Mouse (Mus musculus) erythroblast, adult 5-6 weeks (primary cell): ENCODE results near the gene Serinc4. TPM values are rescaled to one million over a fixed set of nuclear protein-coding genes. Genes with fewer than 3 reads are reported as not detected.

ENCODE experiments used
- ATAC-seq: replicated peaks from 2 replicates; pipeline ENCODE4 v1.8.0; 2016; ENCODE audit warnings: moderate number of reproducible peaks, mild to moderate bottlenecking, moderate TSS enrichment, inconsistent platforms; ENCODE audit not compliant: poor library complexity, low FRiP score, severe bottlenecking
- total RNA-seq, 2 experiments: library from RNA; stranded (forward) in 1 of 2; stranded (reverse) in 1 of 2; fragments of 150-400 nt in 1 of 2; fragments of 200-764, 138-1000 nt in 1 of 2; gene quantifications; 2 replicates each; pipeline versions ENCODE4 v1.2.3 to v1.2.4; 2015 to 2017; ENCODE audit warnings: low replicate concordance in 2 of 2

Serinc4 gene
- total RNA-seq, 2 experiments from 2014 or later: 0.68 TPM; not detected in 1

DNA sequence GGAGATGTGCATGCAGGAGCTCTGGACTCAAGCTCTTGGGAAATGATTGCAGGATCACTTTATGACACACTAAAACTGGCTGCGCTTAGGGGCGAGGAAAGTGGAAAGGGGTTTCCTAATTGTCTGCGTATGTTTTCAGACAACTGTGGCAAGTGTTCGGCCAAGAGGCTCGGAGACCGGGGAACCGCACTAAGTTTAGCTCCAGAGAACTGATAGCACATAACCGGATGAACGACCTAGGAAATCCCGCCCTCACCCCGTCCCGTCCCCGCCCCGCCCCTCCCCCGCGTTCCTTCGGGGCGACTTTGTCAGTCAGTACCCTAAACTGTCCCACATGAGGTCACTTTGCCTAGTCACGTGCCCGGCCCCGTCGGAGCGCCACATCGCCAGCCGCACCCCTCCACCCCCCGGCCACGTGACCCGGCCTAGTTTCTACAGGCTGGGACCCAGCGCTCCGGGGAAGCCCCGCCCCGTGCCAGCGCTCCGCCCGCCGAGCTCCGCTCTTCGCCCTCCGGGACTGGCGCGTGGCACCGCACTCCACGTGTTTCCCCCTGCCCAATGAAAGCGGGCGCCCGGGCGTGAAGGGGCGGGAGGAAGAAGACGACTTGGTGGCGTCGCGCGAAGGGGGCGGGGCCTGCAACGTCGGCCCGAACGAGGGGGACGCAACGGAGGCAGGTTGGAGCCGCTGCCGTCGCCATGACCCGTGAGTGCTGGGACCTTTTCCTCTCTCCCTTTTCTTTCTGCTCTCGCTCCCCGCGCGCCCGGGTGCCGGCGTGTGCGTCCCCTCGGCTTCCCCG is 7.6 kb downstream of the Serinc4 start, which contains the start of gene Serf2:
Gene Serf2 (plus strand): TSS at position 457 of the 797 bp plus-strand sequence.
- ATAC-seq: peak; percentile 95

DNA sequence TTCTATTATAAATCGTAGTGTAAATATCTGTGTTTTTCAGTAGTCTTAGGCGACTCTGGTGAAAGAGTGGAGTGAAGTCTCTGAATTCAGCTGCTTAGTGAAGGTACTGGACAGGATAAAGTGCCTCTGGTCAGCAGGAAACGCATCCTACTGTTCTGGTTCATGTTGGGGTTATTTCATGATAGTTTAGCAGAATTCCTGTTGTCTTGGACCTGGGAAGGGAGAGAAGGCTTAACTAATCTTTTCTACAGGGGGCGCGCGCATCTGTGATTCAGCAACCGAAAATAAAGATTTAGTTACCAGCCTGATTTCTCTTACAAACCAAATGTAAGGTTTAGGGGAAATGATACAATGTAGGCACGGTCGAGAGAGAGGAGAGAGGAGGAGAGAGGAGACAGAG is 8.4 kb downstream of the Serinc4 start:
- ATAC-seq: no peak

DNA sequence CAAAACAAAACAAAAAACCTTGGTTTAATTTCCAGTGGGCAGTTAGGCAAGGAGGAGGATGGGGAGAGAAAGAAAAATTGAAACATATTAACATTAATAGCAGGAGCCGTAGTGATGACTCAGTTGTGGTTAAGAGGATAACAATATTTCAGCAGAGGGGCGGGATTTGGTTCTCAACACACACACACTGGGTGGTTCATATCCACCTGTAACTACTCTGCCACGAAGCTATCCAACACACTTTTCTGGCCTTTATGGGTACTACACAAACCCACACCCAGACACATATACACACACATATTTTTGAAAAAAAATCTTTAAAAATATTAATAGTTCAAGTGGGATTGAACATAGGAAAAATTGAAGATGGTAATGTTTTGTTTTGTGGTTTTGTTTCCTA is 9.6 kb downstream of the Serinc4 start:
- no peak for ATAC-seq

DNA sequence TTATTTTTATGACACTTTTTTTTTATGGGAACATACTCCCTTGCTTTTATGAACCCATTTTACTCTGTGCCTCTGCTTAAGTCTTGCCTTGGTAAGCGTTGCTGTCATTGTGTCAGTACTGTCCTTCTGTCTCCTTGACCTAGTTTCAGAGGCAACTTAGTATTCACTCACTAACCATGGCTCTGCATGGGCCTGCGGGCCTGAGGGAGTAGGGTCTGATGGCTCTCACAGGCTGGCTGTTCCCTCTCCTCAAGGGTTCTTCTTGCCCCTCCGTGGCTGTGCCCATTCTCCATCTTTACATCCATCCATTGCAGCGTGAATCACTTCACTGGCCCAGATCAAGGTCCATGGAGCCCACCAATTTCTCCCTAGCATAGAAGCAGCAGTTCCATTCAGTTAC is 10.1 kb downstream of the Serinc4 start:
- ATAC-seq: no peak

- no peak for ATAC-seq
Measured at GRCm38 (mm10) chr2:121445117-121445516, 11.5 kb downstream of the Serinc4 start.

DNA sequence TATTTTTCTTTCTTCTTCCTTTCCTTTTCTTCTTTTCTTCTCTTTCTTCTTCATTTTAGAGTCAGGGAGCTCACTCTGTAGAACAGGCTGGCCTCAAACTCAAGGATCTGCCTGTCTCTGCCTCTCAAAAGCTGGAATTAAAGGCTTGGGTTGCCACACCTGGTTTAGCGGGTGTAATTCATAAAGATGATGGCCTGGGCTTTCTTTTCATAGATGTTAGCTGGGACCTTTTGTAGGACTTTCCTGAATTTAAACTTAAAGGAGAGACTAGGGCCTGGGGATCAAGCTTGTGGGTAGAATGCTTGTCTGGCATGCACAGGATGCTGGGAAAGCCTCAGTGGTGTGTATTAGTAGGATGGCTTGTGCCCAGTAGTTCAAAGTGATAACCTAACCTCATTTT is 12.4 kb downstream of the Serinc4 start, which contains the start of gene Ell3:
Gene Ell3 (minus strand): TSS at position 101 of the 400 bp plus-strand sequence.
- ATAC-seq: no peak

DNA sequence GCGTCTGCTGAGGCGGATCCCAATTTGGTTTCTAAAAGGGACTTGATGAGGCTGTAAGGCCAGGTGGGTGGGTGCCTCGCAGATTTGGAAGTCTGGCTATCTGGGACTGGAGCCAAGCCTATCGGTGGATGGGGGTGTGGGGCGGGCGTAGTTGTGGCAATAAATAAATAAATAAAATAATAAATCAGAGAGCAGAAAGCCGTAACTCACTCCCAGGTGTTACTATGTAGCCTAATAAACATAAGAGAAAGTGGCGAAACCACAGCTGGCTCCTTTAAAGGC is 13.6 kb downstream of the Serinc4 start:
- ATAC-seq: peak; percentile 26

- peak; percentile 97 for ATAC-seq
Measured at GRCm38 (mm10) chr2:121442259-121443067, 14.1 kb downstream of the Serinc4 start.

DNA sequence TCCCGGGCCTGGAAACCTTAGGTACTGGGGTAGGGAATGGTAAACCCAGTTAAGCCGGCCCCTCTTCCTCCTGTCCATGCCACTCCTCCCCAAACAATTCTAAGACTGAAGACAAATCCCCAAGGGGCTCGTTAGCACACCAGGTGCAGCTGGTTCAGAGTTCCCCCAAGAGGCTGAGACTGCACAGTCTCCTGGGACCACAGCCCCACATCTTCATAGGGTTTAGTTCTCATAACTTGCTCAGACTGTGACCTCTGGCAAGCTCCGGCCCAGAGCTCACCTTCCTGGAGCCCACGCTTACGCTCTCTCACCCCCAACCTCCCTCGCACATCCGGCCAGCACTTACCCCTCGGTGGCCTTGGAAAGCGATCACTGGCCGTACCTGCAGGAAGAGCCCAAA is 14.8 kb downstream of the Serinc4 start:
- ATAC-seq: no peak

DNA sequence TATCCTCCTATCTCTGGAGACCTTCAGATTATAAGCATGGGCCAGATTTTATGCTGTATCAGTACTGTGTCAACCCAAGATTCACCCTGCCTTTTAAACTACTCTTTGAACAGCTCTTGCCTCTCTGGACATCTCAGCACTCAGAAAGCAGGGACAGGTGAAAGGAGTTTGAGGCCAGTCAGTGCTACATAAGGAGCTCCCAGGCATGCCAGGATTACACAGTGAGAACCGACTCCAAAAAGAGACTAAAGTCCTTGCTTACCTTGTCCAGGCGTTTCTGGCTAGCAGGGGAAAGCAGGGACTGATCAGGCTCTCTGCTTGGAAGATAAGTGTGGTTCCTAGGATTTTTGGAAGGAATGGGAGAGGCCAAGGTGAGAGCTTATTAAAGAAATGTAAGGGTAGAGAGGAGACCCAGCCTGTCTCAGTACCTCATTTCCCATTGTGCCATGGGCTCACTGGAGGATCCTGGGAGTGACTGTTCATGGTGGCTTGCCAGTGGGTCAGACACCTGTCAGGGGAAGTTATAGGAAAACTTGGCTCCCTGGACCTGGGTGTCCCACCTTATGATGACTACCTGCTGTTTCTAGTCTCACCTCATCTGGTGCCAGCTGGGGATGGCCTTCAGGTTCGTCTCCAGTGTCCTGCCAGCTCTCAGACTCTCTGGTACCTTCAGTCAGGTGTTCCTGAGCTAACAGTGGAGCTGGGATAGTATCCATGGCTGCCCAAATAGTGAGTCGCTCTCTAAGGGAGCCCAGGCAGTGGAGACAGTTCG is 15.6 kb downstream of the Serinc4 start:
- ATAC-seq: no peak

DNA sequence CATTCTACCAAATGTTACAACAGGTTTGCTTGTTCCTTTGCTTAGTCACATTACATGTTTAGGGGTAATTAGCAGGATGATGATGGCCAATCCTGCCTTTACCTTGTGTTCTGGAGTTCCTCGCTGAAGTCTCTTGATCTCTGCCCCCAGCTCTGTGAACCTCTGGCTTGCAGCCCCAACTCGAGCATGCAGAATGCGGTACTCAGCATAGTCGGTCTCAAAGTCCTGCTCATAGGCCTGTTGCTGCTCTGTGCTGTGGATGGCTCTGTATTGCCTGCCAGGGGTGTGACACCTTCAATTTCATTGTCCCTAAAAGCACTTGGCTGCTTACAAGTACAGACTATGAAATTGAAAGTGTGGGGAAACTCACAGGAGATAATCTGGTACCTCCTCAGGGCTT is 16.8 kb downstream of the Serinc4 start:
- no peak for ATAC-seq

DNA sequence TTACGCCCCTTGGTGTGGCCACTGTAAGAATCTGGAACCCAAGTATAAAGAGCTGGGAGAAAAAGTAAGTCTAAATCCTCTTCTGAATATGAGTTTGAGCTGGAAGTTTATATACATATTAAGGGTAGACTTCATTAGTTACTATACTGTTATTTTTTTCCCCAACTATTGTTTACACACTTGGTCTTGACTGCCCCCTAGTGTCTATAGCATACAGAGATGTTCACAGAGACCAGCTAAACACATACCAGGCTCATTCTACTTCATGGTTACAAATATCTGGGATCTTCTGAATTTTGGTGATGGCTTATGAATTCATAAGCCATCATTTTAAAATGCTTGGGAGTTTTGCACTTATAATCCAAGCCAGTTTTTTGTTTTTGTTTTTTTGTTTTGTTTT is 21.7 kb downstream of the Serinc4 start:
- 0 out of 2 replicates have a peak, but pooled peaks have one; percentile 68 for ATAC-seq

GRCm38 (mm10) chr2:121425890-121426289 is 30.7 kb downstream of the Serinc4 start:
- ATAC-seq: no peak

DNA sequence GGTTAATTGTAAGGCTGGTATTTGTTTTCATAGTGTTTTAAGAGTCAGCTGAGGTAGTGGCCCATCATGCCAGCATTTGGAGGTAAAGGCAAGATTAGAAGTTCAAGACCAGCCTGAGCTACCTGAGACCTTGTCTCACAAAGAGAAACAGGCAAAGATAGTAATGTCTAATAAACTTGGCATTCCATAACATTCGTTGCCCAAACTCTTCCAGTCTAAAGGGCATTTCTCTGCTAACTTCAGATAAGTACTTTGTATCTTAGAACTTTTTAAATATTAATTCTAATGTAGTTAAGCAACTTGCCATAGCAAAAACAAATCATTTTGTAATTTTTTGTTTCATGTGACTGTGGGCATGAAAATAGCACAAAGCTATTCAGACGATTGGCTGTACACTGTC is 33.4 kb downstream of the Serinc4 start:
- no peak for ATAC-seq

- ATAC-seq: no peak
Measured at GRCm38 (mm10) chr2:121418476-121418875, 38.1 kb downstream of the Serinc4 start.

GRCm38 (mm10) chr2:121416356-121416755 is 40.2 kb downstream of the Serinc4 start:
- no peak for ATAC-seq

DNA sequence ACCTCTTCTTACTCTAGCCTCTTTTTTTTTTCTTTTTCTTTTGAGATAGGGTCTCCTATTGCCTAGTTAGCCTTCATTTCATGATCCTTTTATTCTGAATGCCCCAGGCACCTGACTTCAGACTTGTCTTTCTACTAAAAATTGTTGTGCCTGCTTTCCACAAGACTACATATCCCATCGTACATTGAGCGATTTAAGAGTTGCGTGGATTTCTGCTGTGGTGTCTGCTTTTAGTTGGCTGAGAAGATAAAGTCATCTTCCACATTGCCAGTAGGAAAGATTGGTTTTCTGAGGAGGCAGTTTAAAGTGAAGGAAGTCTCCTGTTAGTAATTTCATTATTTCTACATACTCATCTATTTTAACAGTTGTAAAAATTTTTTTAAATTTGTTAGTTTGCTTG is 41.0 kb downstream of the Serinc4 start:
- no peak for ATAC-seq

GRCm38 (mm10) chr2:121415103-121415502 is 41.5 kb downstream of the Serinc4 start:
- ATAC-seq: no peak

- ATAC-seq: peak; percentile 33; the same call in 1 of the 2 replicates
Measured at GRCm38 (mm10) chr2:121414139-121414685, 42.4 kb downstream of the Serinc4 start.
